16 mouse cellular contexts compared by ENCODE assay signal in the genomic region with DNA sequence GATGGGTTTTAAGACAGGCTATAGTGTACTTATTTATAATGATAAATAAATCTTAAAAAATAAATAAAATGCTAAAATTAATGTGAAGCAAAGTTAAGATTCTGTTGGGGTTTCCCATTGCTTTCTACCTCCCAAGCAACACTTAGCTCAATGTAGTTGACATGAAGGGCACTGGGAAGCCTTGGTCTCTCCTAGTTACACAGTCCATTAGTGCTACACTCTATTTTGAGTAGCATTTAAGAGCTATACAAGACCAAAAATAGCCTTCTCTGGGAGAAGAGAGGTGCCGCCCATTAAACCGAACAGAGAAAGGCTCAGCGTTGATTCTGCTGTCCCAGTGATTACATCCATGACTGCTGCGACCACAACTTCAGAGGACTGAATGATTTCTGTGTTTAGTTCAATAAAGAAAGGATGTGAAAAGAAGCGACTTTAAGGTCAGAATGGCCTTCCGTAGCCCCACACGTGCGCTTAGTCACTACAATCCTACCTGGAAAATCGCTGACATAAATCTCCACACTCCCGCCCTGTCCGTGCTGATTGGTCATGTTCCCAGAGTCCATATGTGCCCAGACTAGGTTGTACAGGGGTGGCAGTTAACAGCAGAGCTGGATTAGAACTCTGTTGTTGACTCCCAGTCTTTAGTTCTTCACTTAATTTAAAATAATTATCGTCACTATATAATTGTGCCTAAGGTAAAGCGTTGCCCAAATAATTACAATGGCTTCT.
"Had no signal": no experiment of that assay in that cellular context is flagged by ENCODE, and none has a peak within 500 bp of the region (broad histone marks: within the 10 kb centered on the region; RNA-seq: fewer than 3 reads in every experiment).

No protein-coding gene starts in this region.

- H3K27me3 ChIP-seq: limb, embryonic 15.5 days; liver, embryonic 12.5 days; lung, embryonic 15.5 days; megakaryocyte, embryonic 14.5 days; midbrain, embryonic 15.5 days; neural tube, embryonic 12.5 days had no signal

- H3K4me2 ChIP-seq: limb, embryonic 15.5 days; liver, embryonic 12.5 days; lung, embryonic 15.5 days; midbrain, embryonic 11.5 days; midbrain, embryonic 15.5 days; neural tube, embryonic 12.5 days had no signal

- DNase-seq: kidney, postnatal 36 days; layer of hippocampus, adult 9-11 months; layer of hippocampus, postnatal 36 days; lung, postnatal 14 days; thymus, adult 2 months; thymus, postnatal 25 days had no signal

- H3K4me1 ChIP-seq: limb, embryonic 15.5 days; liver, embryonic 12.5 days; lung, embryonic 15.5 days; midbrain, embryonic 15.5 days; neural tube, embryonic 12.5 days had no signal

- H3K9ac ChIP-seq: limb, embryonic 15.5 days; liver, embryonic 12.5 days; lung, embryonic 15.5 days; midbrain, embryonic 15.5 days; neural tube, embryonic 12.5 days had no signal

- ATAC-seq: liver, embryonic 12.5 days; midbrain, embryonic 15.5 days had no signal

- H3K4me3 ChIP-seq: limb, embryonic 15.5 days; liver, embryonic 12.5 days; lung, embryonic 15.5 days; megakaryocyte, embryonic 14.5 days; midbrain, embryonic 15.5 days; neural tube, embryonic 12.5 days had no signal

- H3K27ac ChIP-seq: kidney, postnatal 0 days; limb, embryonic 15.5 days; liver, embryonic 12.5 days; lung, embryonic 15.5 days; macrophage; midbrain, embryonic 15.5 days; neural tube, embryonic 12.5 days; stomach, postnatal 0 days had no signal

- H3K9me3 ChIP-seq: limb, embryonic 15.5 days; liver, embryonic 12.5 days; lung, embryonic 15.5 days; megakaryocyte, embryonic 14.5 days; midbrain, embryonic 15.5 days; neural tube, embryonic 12.5 days had no signal
